Mouse (Mus musculus) CH12.LX (cell line): Measurements from ENCODE around the gene Pam16.

Source experiments
- BHLHE40 ChIP-seq: IDR thresholded peaks from 2 replicates; pipeline ENCODE4 v1.6.1; 2011; ENCODE audit warnings: mild to moderate bottlenecking, low read depth, low read length, improper control_type of control experiment
- CHD2 ChIP-seq: IDR thresholded peaks from 2 replicates; pipeline ENCODE4 v1.6.1; 2011; ENCODE audit warnings: low read length, improper control_type of control experiment
- CTCF ChIP-seq, 2 experiments: IDR thresholded peaks in 1 of 2; conservative IDR thresholded peaks in 1 of 2; 2 replicates each; pipeline ENCODE4 v1.5.1; 2011 to 2012; ENCODE audit warnings: low read depth in 2 of 2, low read length in 2 of 2, improper control_type of control experiment in 1 of 2, inconsistent platforms in 1 of 2, mild to moderate bottlenecking in 1 of 2, moderate library complexity in 1 of 2
- E2F4 ChIP-seq: IDR thresholded peaks from 2 replicates; pipeline ENCODE4 v1.6.1; 2011; ENCODE audit warnings: low read depth, low read length, improper control_type of control experiment; ENCODE audit not compliant: insufficient replicate concordance
- EP300 ChIP-seq: IDR thresholded peaks from 2 replicates; pipeline ENCODE4 v1.6.1; 2011; ENCODE audit warnings: low read length, improper control_type of control experiment
- KAT2A ChIP-seq: IDR thresholded peaks from 2 replicates; pipeline ENCODE4 v1.6.1; 2012; ENCODE audit warnings: low read length, improper control_type of control experiment, inconsistent platforms; ENCODE audit not compliant: insufficient replicate concordance
- MAZ ChIP-seq: IDR thresholded peaks from 2 replicates; pipeline ENCODE4 v1.6.1; 2012; ENCODE audit warnings: low read depth, mild to moderate bottlenecking, inconsistent platforms, low read length, improper control_type of control experiment, moderate library complexity
- POLR2A ChIP-seq: IDR thresholded peaks from 2 replicates; pipeline ENCODE4 v1.6.1; 2011; ENCODE audit warnings: low read depth, mild to moderate bottlenecking, improper control_type of control experiment, low read length
- POLR2AphosphoS2 ChIP-seq: IDR thresholded peaks from 2 replicates; pipeline ENCODE4 v1.6.1; 2011; ENCODE audit warnings: low read depth, low read length, improper control_type of control experiment
- SIN3A ChIP-seq: IDR thresholded peaks from 2 replicates; pipeline ENCODE4 v1.6.1; 2012; ENCODE audit warnings: low read length, improper control_type of control experiment, inconsistent platforms
- TCF12 ChIP-seq: IDR thresholded peaks from 2 replicates; pipeline ENCODE4 v1.6.1; 2014; ENCODE audit warnings: low read depth, mild to moderate bottlenecking, inconsistent platforms, low read length, improper control_type of control experiment

GRCm38 (mm10) chr16:4576038-4576437, 48.8 kb downstream of the Pam16 start:
- no peak for TF ChIP-seq CTCF (conservative IDR thresholded peaks at IDR 0.05 in 1 of 2, IDR thresholded peaks at IDR 0.05 in 1 of 2; ENCODE audit: low read depth in 2 of 2, low read length in 2 of 2)
- no peak for TF ChIP-seq POLR2AphosphoS2
- no peak for TF ChIP-seq POLR2A
- TF ChIP-seq E2F4, result no peak
- no peak for TF ChIP-seq MAZ
- no peak for TF ChIP-seq EP300
- no peak for TF ChIP-seq KAT2A
- TF ChIP-seq TCF12, result no peak
- TF ChIP-seq CHD2, result no peak
- TF ChIP-seq BHLHE40, result no peak
- no peak for TF ChIP-seq SIN3A
